Mouse (Mus musculus): ENCODE data around the gene Olfr550.
A peak's percentile ranks its signal among the peaks of the same experiment; 100 is the strongest.
"Not testable (repeated sequence)": the region's sequence is repeated elsewhere in the genome, so short reads cannot be mapped to it uniquely, and the experiment has no call there.

The Olfr550 gene

DNA sequence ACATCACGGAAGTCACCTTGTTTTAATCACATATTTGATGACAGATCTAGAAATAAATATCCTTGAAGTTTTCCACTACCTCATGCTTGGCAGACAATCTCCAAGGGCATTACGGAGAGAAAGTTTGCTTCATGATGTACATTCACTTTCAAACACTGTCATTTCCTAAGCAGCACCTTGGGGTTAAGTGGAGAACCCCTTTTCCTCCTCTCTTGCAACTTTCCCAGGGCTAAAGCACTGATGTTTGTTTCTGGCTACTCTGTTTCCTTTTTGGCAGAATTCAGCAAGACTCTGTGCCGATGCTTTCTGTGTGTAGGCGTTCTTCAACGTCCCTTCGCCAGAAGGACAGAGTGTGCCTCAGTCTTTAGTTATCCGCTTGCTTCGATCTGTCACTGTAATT, at the start of gene Olfr550:
Gene Olfr550, plus strand, starts transcription at position 301 of the 400 bp plus-strand sequence.
- no peak for DNase-seq (ENCODE audit: low spot score)

GRCm38 (mm10) chr7:102529052-102529451, 42.2 kb upstream of the Olfr550 start:
- DNase-seq (ENCODE audit: low spot score), result no peak

GRCm38 (mm10) chr7:102534449-102534848, 36.8 kb upstream of the Olfr550 start, which contains the start of gene Olfr547:
TSS of gene Olfr547 (plus strand) at chr7:102534749.
- no peak for DNase-seq (ENCODE audit: low spot score)

DNA sequence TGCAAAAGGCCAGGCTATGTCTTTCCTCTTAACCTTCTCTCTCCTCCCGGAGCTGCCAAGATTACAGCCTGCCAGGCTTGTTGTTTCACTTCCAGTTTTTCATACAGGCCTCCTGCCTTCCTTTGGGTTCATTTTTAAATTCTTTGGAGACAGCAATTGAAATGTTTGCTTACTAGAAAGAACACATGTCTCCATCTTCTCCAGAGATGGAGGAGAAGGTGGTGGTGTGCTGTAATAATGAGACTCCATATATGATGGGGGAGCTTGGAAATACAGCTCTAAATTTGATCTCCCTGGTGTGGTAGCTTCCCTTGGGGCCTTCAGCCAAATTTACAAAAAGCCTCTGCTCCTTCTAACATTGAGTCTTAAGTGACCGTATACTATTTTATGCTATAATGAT, 30.6 kb upstream of the Olfr550 start, which contains the start of gene Olfr548-ps1:
Gene Olfr548-ps1, plus strand, starts transcription at position 301 of the 400 bp plus-strand sequence.
- DNase-seq (ENCODE audit: low spot score), result no peak

- DNase-seq (ENCODE audit: low spot score), result no peak
These were observed 30.0 kb upstream of the Olfr550 start for GRCm38 (mm10) chr7:102541251-102541650.

DNA sequence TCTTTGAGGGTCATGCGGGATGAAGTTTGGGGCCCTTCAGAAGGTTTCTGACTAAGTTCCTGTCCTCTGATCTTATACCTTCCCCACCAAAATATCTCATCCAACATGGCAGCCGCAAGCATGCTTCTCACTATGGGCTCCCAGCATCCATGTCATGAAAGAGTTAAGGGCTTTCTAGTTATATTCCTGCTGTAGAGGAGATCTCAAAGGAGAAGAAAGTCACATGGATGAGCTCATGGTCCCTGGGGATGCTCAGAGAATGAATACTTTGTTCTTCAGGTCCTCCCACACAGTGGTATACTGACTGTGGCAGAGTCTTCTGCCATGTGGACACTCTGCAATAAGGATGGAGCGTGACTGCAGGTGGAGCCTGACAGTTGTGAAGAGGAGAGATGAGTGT, 21.7 kb upstream of the Olfr550 start, which contains the start of gene Olfr549:
Gene Olfr549, plus strand, starts transcription at position 301 of the 400 bp plus-strand sequence.
- DNase-seq (ENCODE audit: low spot score), result no peak

- no peak for DNase-seq (ENCODE audit: low spot score)
These were observed 18.0 kb upstream of the Olfr550 start for GRCm38 (mm10) chr7:102553279-102553678.

DNA sequence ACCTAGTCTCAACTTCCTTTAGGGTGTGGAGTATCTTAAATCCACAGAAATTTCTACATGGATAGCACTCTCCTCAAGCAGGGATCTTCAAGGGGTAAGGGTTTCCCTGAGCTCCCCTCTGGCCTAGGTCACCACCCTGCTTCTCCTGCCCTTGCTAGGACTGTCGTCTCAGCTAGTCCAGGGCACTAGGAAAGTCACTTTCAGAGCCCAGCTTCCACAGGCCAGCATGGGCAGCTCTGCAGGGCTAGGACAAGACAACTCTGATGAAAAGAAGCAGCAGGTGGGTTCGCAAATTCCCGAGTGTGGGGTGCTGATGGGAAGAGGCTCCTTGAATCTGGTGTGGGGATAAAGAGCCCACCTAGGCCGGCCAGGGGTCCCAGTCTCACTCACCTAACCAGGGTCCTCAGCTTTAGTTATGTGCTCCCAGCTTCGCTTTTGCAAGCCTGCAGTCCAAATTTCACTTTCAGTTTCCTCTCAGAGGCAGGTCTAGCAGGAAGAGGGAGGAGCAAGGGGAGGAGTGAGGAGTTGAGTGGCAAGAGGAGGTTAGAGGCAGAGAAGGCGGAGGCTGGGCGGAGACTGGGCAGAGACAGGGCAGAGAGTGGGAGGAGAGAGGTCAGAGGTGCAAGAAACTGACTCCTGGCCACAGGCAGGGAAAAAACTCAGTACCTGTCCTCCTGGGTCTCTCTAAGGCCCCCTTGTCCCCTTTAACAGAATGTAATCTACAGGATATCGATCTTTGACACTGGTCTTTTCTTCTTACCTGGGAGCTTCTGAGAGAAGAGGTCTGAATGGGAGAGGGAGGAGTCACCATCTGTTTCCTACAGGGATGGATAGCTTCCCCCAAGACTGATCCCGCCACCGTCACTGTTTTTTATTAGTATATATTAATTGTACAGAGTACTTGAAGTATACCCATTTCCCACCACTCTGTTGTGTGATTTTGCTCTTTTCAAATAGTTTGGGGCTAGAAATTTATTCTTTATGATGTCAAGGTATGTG, 5.9 kb upstream of the Olfr550 start, which contains the start of gene Trim21:
Gene Trim21, minus strand, starts transcription at position 488 of the 999 bp plus-strand sequence.
- peak; percentile 85 for DNase-seq (ENCODE audit: low spot score)

GRCm38 (mm10) chr7:102566219-102566618, 5.0 kb upstream of the Olfr550 start:
- DNase-seq (ENCODE audit: low spot score), result no peak

- no peak for DNase-seq (ENCODE audit: low spot score)
These were observed 2.1 kb downstream of the Olfr550 start for GRCm38 (mm10) chr7:102573174-102573830.

DNA sequence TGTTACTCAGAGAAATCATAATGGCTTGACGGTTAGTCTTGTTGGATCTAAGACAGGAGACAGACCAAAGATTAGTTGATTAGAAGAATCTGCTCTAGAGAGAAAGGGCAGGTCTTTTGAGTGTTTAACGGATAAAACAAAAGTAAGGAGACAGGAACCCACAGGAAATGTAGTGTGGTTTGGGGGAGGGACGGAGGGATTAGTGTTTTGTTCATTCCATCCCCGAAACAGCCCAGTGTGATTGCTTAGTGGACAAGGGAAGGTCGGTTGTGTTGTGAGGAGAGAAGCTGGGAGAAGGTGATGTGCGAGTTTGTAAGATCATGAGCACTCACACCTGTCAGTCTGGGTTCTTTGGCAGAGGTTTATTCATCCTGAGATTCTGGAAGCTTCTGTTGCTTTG, 4.8 kb downstream of the Olfr550 start:
- no peak for DNase-seq (ENCODE audit: low spot score)

DNA sequence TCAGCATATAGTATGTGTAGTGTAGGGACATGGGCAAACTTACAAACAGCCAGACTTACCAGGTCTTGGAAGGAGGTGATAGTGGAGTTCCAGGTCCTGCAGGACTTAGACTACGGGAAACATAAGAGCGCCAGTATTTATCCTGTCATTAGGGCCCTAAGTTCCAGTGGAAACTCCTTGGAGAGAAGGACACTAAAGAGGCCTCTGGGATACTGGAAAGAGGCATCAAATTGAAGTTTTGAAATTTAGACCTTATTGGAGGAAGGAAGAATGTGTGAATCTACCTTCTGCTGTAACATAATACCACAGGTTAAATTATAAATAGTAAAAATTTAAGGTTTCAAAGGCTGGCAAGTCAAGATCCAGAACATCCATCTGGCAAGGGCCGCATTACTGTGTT, 20.5 kb downstream of the Olfr550 start, which contains the start of gene Olfr551:
Gene Olfr551, minus strand, starts transcription at position 101 of the 400 bp plus-strand sequence.
- no peak for DNase-seq (ENCODE audit: low spot score)

GRCm38 (mm10) chr7:102597378-102598031, 26.3 kb downstream of the Olfr550 start, which contains the start of gene Olfr552:
TSS of gene Olfr552 (plus strand) at chr7:102597770.
- DNase-seq (ENCODE audit: low spot score), result no peak

DNA sequence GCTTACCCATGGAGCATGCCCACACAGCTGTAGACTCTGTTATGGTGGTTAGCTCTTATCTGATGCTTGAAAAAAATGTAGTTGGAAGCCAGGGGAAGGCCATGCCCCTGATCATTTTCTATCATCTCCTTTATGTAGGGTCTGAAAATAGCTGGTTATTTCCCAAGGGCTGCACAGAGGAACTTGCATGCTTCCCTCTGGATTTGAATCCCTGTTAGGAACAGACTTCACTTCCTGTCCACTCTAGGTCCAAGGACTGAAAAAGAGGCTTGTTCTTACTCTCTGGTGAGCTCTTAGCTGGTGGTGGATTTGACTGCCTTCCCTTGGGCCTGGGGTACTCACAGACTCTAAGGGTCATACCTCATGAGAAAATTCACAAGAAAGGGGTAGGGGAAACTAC, 46.9 kb downstream of the Olfr550 start, which contains the start of gene Olfr553:
Gene Olfr553, minus strand, starts transcription at position 101 of the 400 bp plus-strand sequence.
- no peak for DNase-seq (ENCODE audit: low spot score)

DNA sequence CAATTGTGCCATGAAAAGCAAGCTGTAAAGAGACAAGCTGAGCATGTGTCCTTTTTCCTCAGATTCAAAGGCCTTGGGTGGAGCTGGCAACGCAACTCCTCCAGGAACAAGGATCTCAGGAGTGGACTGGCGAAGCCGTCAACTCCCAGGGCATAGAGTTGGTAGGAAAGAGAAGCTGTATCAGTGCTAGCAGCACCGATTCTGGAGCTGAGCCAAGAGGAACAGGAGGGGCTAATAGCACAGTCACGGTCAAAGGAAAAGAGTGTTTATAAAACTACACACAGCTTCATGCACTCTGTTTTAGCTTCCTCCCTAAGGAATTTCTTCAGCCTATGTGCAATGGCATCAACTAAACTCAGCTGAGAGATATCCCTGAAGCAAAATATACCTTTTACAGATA, 48.4 kb downstream of the Olfr550 start:
- no peak for DNase-seq (ENCODE audit: low spot score)

GRCm38 (mm10) chr7:102620368-102620767, 49.1 kb downstream of the Olfr550 start:
- DNase-seq (ENCODE audit: low spot score), result not testable (repeated sequence)
